Mouse (Mus musculus) adrenal gland, adult 2 months (tissue): Measurements from ENCODE around the gene 4933407L21Rik. TPM values are rescaled to one million over a fixed set of nuclear protein-coding genes. Genes with fewer than 3 reads are reported as not detected.
"Not testable (repeated sequence)": the region's sequence is repeated elsewhere in the genome, so short reads cannot be mapped to it uniquely, and the experiment has no call there.

Experiments used
- DNase-seq: peaks from one replicate; pipeline ENCODE4 v3.0.0; 2021
- polyA plus RNA-seq: library from polyadenylated mRNA; depleted of rRNA; stranded (reverse); fragments of >200 nt; gene quantifications from 2 replicates; pipeline ENCODE4 v1.2.3, GENCODE M21; 2012; rRNA removed
- total RNA-seq, 2 experiments: library from RNA; stranded (reverse); gene quantifications; 2 replicates each; pipeline ENCODE4 v1.2.3; 2021

The 4933407L21Rik gene
- total and polyA plus RNA-seq, 3 experiments, result 0.24 TPM; not detected in 2

DNA sequence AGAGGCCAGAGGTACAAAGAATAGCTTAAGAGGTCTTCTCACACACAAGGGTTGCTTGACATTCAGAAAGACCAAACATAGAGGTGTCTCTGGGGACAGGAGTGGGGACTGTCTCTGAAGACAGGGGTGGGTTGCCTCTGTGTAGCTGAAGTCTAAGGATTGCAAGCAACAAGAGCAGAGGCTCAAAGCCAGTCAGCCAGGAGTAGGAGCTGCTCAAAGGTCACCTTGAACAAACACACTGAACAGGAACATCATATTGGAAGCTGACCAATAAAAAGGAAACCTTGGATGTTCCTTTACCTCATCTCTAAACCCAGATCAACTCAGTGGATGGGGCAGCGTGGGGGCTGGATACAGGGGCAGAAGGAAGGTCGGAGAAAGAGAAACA is 31.6 kb downstream of the 4933407L21Rik start:
- DNase-seq, result no peak

DNA sequence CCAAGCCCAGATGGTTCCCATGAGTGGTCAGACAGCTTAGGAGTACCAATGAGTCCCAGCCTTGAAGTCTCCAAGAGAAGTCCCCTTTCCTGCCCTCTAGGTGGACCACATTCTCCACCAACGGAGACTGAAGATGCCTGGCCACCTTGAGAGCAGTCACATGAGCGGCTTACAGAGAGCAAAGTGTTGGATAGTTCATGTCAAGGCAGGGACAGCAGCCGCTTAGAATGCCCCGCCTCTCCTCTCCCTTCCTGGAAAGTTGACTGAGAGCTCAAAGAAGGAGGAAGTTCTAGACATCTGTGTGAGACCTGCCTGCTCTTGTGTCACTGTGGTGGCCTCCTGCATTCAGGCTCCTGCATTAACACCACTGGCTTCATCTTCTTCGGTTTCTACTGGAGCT is 32.6 kb downstream of the 4933407L21Rik start, which contains the start of gene Gpr55:
TSS of gene Gpr55 (minus strand) at position 135 of the 400 bp plus-strand sequence.
- DNase-seq, result no peak

DNA sequence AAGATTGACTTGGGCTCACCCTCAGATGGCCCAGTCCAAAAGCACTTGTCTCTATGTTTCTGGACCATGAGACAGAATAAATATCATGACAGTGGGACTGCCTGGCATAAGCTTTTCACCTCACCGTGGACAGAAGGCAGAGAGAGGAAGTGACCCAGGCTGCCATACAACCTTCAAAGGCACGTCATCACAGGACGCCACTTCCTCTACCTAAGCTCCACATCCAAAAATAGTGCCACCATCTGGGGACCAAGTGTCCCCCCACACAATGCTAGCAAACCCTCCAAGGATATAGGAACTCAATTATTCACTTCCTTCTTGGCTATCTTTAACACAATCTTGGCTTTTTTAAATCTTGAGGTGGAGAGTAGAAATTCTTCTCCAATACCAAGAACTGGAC is 33.8 kb downstream of the 4933407L21Rik start:
- DNase-seq, result no peak

DNA sequence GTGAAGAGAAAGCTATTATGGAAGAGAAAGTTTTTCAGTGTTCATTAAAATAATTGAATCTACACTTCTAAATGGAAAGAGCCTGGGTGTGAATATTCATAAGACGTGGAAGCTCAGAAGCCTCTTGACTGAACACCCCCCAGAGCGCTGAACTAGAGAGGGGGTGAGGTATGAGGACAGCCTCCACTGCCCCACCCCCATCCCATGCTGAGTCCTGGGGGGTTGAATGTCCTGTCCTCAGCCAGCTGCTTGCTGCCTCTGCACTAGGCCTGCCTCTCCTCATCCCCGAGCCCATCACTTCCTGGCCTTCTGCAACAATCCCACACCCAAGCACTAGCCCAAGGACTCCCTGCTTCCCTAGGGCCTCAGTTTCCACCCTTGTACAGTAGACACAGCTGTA is 37.6 kb downstream of the 4933407L21Rik start:
- no peak for DNase-seq

DNA sequence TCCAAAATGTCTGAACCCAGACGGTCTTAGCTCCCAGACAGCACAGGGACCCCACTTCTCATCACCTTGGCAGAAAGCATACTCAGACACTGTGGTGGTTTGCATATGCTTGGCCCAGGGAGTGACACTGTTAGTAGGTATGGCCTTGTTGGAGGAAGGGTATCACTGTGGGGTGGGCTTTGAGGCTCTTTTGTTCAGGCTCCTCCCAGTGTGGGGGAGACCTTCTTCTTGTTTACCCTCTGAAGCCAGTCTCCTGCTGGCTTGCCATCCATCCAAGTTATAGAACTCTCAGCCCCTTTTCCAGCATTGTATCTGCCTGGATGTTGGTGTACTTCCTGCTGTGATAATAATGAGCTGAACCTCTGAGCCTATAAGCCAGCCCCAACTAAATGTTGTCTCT is 40.8 kb downstream of the 4933407L21Rik start:
- DNase-seq, result no peak

DNA sequence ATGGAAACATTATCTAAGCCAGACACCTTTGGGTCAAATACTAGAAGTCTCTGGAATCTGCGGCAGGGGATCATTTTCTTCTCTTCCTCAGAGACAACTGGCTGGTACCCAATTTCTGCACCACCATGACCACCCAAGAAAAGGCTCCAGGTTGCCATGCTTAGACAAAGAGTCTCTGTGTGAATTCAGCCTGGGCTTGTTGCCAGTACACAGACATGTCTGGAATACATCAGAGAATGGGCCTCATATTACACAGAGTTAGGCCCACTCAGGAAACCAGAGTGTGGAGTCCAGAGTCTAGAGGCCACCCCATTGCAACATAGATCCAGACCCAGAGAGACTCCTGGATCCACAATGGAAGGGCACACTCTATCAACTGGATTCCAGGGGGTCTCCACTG is 41.2 kb downstream of the 4933407L21Rik start:
- no peak for DNase-seq

DNA sequence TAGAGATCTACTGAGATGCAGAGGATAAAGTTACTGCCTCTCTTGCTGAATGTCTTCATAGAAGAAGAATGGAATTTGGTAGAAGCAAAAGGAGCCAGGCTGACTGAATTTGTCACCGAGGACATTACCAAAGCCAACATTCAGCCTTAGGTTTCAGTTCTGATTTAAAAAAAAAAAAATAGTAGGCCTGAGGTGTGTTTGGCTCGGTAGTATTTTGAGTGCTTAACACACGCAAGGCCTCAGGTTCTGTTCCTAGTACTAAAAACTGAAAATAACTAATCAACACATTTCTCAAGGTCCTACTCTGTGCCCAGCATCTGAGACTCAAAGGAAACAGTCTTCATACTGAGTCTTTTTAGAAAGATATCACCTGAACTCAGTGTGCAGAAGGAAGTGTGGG is 42.8 kb downstream of the 4933407L21Rik start:
- DNase-seq, result no peak

DNA sequence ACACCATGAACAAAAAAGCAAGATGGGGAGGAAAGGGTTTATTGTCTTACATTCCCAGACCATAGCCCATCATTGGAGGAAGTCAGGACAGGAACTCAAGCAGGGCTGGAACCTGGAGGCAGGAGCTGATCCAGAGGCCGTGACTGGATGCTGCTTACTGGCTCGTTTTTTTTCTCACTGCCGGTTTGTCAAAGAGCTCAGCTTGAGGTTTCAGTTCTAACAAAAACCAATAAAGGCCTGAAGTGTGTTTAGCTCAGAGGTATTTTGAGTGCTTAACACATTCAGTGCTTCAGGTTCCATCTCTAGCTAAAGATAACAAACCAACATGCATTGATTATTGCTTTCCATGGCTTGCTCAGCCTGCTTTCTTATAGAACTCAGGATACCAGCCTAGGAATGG is 44.1 kb downstream of the 4933407L21Rik start:
- no peak for DNase-seq

DNA sequence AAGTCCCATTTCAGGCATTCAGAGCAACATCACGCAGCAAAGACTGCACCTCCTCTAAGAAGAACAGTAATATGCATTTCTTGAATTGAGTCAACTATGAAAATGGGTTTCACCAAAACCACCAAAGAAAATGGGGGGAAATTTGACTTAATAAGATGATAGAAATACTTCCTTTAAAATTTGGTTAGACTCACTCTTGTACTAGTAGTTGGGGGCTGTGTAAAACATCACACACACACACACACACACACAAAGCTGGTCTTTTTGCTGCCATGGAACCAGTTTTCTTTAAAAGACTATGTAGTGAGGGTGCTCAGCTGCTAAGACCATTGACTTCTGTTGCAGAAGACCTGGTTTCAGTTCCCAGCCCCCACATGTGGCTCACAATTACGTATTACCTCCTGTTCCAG is 45.2 kb downstream of the 4933407L21Rik start:
- no peak for DNase-seq

DNA sequence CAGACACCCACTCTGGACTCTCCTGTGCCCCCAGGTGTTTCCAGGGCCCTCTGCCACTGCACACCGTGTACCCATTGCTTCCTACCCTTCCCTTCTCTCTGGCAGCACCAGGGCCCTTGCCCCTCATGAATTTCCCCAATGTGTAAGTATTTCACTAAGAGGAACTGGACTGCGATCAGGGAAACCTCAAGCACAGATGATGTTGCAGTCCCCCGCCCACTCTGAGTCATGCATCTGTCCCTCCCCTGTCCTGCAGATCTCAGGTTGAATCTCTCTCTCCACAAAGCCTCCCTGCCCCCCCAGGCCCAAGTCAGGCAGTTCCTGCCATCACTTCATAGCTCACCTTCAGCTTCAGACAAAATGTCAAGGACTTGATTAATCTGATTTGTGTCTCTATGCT is 49.4 kb downstream of the 4933407L21Rik start:
- peak; percentile 81 for DNase-seq

DNA sequence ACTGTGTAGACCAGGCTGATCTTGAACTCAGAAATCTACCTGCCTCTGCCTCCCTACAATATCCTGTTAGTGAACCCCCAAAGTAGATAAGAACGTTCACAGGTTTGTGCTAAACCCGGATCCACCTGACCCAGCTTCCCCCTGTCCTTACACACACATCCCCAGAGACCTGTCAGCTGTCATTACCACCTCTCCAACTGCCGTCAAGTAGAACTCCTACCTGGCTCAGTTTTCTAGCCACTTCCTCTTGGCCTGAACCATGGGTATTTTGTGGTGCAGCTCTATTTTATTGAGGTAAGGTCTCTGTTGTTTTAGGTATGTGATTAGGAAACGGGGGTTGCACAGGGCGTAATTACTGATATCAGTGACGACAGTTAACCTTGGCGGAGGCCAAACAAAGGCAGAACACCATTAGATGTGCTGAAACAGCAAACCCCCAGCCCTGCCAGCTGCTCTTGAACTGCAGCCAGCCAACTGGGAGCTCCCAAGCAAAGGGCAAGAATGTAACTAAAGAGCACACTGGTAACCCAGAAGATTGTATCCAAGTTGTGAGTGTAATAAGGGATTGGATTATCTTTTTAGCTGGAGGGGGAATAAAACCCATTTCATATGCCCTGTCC is 53.6 kb downstream of the 4933407L21Rik start:
- DNase-seq, result peak; percentile 81

DNA sequence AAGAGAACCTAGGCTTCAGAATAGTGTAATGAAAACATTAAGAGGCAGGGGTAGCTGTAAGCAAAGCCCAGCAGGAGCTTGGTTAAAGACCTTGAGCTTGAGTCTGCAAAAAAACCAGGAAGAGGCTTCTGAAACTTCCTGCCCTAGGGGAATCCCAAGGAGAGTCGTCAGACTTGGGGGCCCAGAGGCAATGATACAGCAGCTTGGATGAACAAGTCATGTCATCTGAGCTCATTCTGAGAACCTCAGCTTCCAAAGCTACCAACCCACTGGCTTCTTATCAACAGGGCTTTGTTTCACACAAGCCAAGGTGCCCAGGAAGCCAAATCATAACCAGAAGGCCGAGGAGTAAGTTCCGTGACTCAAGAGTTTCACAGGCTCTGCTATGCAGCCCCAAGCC is 57.5 kb downstream of the 4933407L21Rik start:
- DNase-seq, result no peak

DNA sequence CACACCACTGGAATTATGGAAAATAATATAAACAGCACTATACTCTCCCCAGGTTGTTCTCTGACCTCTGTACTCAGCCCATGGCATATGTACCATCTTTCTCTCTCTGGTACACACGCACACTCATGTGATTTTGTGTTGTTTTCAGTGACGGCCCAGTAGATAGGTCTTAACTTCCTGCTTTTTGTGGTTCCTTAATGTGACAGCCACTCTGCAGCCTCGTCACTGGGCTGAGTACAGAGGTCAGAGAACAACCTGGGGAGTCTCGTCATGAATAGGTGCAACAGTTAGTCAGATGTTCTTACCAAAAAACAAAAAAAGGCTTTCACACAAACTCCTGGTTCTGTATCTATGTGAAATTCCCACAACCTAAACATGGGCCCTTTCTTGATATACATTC is 60.1 kb downstream of the 4933407L21Rik start:
- DNase-seq, result no peak

DNA sequence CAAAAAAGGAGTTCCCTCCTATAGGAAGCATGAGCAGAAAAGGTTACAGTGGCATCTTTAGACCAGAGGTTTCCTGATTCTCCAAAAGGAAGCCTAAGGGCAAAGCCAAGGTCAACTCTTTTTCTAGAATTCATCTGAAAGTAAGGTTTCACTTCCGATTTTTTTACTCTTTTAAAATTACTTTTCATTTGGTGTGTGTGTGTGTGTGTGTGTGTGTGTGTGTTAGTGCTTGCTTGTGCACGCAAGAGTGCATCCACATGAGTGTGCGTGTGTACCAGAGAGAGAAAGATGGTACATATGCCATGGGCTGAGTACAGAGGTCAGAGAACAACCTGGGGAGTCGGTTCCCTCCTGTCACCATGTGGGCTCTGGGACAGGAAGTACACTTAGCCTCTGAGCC is 60.6 kb downstream of the 4933407L21Rik start:
- DNase-seq, result not testable (repeated sequence)

Other genes with a start within 250 kb of the 4933407L21Rik start
- gene A630001G21Rik, start 149.8 kb upstream of the 4933407L21Rik start, total RNA-seq, result under 1 TPM; 0.86 to 0.97 TPM
- 0.83 and 2.3 TPM in 2 replicates for gene A630001G21Rik, start 149.8 kb upstream of the 4933407L21Rik start, polyA plus RNA-seq
- 100 to 1,000 TPM; 124 TPM for gene Cab39, start 135.0 kb upstream of the 4933407L21Rik start, total RNA-seq
- 48.0 and 48.6 TPM in 2 replicates for gene Cab39, start 135.0 kb upstream of the 4933407L21Rik start, polyA plus RNA-seq
- gene Itm2c, start 34.2 kb upstream of the 4933407L21Rik start, total RNA-seq, result 100 to 1,000 TPM; 549 to 588 TPM
- 777 and 999 TPM in 2 replicates for gene Itm2c, start 34.2 kb upstream of the 4933407L21Rik start, polyA plus RNA-seq
- gene Gpr55, start 32.5 kb downstream of the 4933407L21Rik start, total RNA-seq, result 1 to 10 TPM; 4.3 to 4.4 TPM
- gene Gpr55, start 32.5 kb downstream of the 4933407L21Rik start, polyA plus RNA-seq, result 0.98 and 1.2 TPM in 2 replicates
- gene Spata3, start 88.3 kb downstream of the 4933407L21Rik start, total RNA-seq, result not detected
- not detected in 2 replicates for gene Spata3, start 88.3 kb downstream of the 4933407L21Rik start, polyA plus RNA-seq
- gene 2810459M11Rik, start 117.4 kb downstream of the 4933407L21Rik start, total RNA-seq, result under 1 TPM; 0.12 to 0.21 TPM
- gene 2810459M11Rik, start 117.4 kb downstream of the 4933407L21Rik start, polyA plus RNA-seq, result 0.07 and 0.25 TPM in 2 replicates
- gene Psmd1, start 135.9 kb downstream of the 4933407L21Rik start, total RNA-seq, result 100 to 1,000 TPM; 123 to 128 TPM
- 19.9 and 27.6 TPM in 2 replicates for gene Psmd1, start 135.9 kb downstream of the 4933407L21Rik start, polyA plus RNA-seq
- under 1 TPM; 0.14 TPM for gene Htr2b, start 183.5 kb downstream of the 4933407L21Rik start, total RNA-seq
- gene Htr2b, start 183.5 kb downstream of the 4933407L21Rik start, polyA plus RNA-seq, result 0.25 TPM in 1 of 2 replicates, not detected in the other
- gene Gm21972, start 205.2 kb downstream of the 4933407L21Rik start, total RNA-seq, result 1 to 10 TPM; 6.9 to 9.4 TPM
- 0.30 TPM in 1 of 2 replicates, not detected in the other for gene Gm21972, start 205.2 kb downstream of the 4933407L21Rik start, polyA plus RNA-seq
- gene Armc9, start 226.3 kb downstream of the 4933407L21Rik start, total RNA-seq, result 10 to 100 TPM in 1 of 2 experiments, 1 to 10 TPM in 1; 8.1 to 10.9 TPM
- gene Armc9, start 226.3 kb downstream of the 4933407L21Rik start, polyA plus RNA-seq, result 2.8 and 3.6 TPM in 2 replicates